Mouse (Mus musculus) CH12.LX (cell line): ENCODE measurements around the gene Ninj1. TPM values are rescaled to one million over a fixed set of nuclear protein-coding genes. Genes with fewer than 3 reads are reported as not detected.

Experiments
- DNase-seq: peaks from one replicate; pipeline ENCODE4 v3.0.0-alpha.2; 2013; ENCODE audit errors: extremely low read depth
- H3K27ac ChIP-seq: 2 replicates; pipeline ENCODE4 v1.5.1; 2012; ENCODE audit warnings: low read depth, mild to moderate bottlenecking, control low read depth, moderate library complexity; ENCODE audit not compliant: insufficient read depth
- H3K27me3 ChIP-seq: replicated peaks from 2 replicates; pipeline ENCODE3; 2012; ENCODE audit warnings: inconsistent platforms
- H3K36me3 ChIP-seq, 2 experiments: replicated peaks in 1 of 2; 2 replicates each; pipeline versions ENCODE3 to v1.6.1; 2012; ENCODE audit warnings: inconsistent platforms in 1 of 2, low read length in 1 of 2, mild to moderate bottlenecking in 1 of 2, mixed read lengths in 1 of 2, moderate library complexity in 1 of 2; ENCODE audit not compliant: control insufficient read depth in 1 of 2, insufficient read depth in 1 of 2
- H3K4me1 ChIP-seq, 2 experiments: 2 replicates each; pipeline ENCODE4 v1.6.1; 2012; ENCODE audit warnings: inconsistent platforms in 1 of 2, moderate library complexity in 1 of 2; ENCODE audit not compliant: insufficient read depth in 2 of 2, control insufficient read depth in 1 of 2
- H3K4me2 ChIP-seq: 2 replicates; pipeline ENCODE4 v1.6.1; 2012; ENCODE audit warnings: low read depth, mild to moderate bottlenecking, control low read depth; ENCODE audit not compliant: poor library complexity, insufficient read depth, severe bottlenecking
- H3K4me3 ChIP-seq, 3 experiments: fragments of 150-350 bp in 1 of 3; sonication (generic) in 1 of 3; replicated peaks in 1 of 3; 2 replicates each; pipeline versions ENCODE3 to v1.5.1; 2011 to 2012; ENCODE audit warnings: low read depth in 2 of 3, low read length in 2 of 3, mild to moderate bottlenecking in 2 of 3, moderate library complexity in 2 of 3, control low read depth in 1 of 3, improper control_type of control experiment in 1 of 3, inconsistent platforms in 1 of 3, mixed read lengths in 1 of 3; ENCODE audit not compliant: poor library complexity in 1 of 3
- H3K79me2 ChIP-seq: replicated peaks from 2 replicates; pipeline ENCODE4 v1.6.1; 2012; ENCODE audit warnings: mild to moderate bottlenecking, moderate library complexity; ENCODE audit not compliant: control insufficient read depth, poor library complexity, insufficient read depth, severe bottlenecking; ENCODE audit errors: extremely low read depth
- H3K9ac ChIP-seq: 2 replicates; pipeline ENCODE4 v1.6.1; 2012; ENCODE audit warnings: low read depth, mild to moderate bottlenecking, control low read depth, moderate library complexity; ENCODE audit not compliant: insufficient read depth
- H3K9me3 ChIP-seq: replicated peaks from 2 replicates; pipeline ENCODE3; 2012; ENCODE audit warnings: low read length, inconsistent platforms, mixed read lengths
- CHD1 ChIP-seq: IDR thresholded peaks from 2 replicates; pipeline ENCODE4 v1.6.1; 2012; ENCODE audit warnings: low read depth, low read length, improper control_type of control experiment, inconsistent platforms
- E2F4 ChIP-seq: IDR thresholded peaks from 2 replicates; pipeline ENCODE4 v1.6.1; 2011; ENCODE audit warnings: low read depth, low read length, improper control_type of control experiment; ENCODE audit not compliant: insufficient replicate concordance
- ETS1 ChIP-seq: conservative IDR thresholded peaks from 2 replicates; pipeline ENCODE4 v1.6.1; 2012; ENCODE audit warnings: low read depth, mild to moderate bottlenecking, inconsistent platforms, low read length, improper control_type of control experiment, moderate library complexity
- HCFC1 ChIP-seq: IDR thresholded peaks from 2 replicates; pipeline ENCODE4 v1.6.1; 2012; ENCODE audit warnings: low read depth, mild to moderate bottlenecking, inconsistent platforms, low read length, improper control_type of control experiment
- IRF4 ChIP-seq: IDR thresholded peaks from 2 replicates; pipeline ENCODE4 v1.6.1; 2014; ENCODE audit warnings: low read depth, mild to moderate bottlenecking, inconsistent platforms, low read length, improper control_type of control experiment
- JUN ChIP-seq: IDR thresholded peaks from 2 replicates; pipeline ENCODE4 v1.6.1; 2011; ENCODE audit warnings: low read depth, mild to moderate bottlenecking, low read length, improper control_type of control experiment, moderate library complexity; ENCODE audit not compliant: insufficient read depth
- JUND ChIP-seq: conservative IDR thresholded peaks from 2 replicates; pipeline ENCODE4 v1.6.1; 2011; ENCODE audit warnings: low read depth, low read length, improper control_type of control experiment
- KAT2A ChIP-seq: IDR thresholded peaks from 2 replicates; pipeline ENCODE4 v1.6.1; 2012; ENCODE audit warnings: low read length, improper control_type of control experiment, inconsistent platforms; ENCODE audit not compliant: insufficient replicate concordance
- MAX ChIP-seq: IDR thresholded peaks from 2 replicates; pipeline ENCODE4 v1.6.1; 2011; ENCODE audit warnings: low read length, improper control_type of control experiment
- MAZ ChIP-seq: IDR thresholded peaks from 2 replicates; pipeline ENCODE4 v1.6.1; 2012; ENCODE audit warnings: low read depth, mild to moderate bottlenecking, inconsistent platforms, low read length, improper control_type of control experiment, moderate library complexity
- PAX5 ChIP-seq: IDR thresholded peaks from 2 replicates; pipeline ENCODE4 v1.6.1; 2012; ENCODE audit warnings: low read length, inconsistent platforms, mixed read lengths
- POLR2A ChIP-seq: IDR thresholded peaks from 2 replicates; pipeline ENCODE4 v1.6.1; 2011; ENCODE audit warnings: low read depth, mild to moderate bottlenecking, improper control_type of control experiment, low read length
- RAD21 ChIP-seq: IDR thresholded peaks from 2 replicates; pipeline ENCODE4 v1.6.1; 2011; ENCODE audit warnings: low read depth, mild to moderate bottlenecking, low read length, improper control_type of control experiment, moderate library complexity
- RCOR1 ChIP-seq: conservative IDR thresholded peaks from 2 replicates; pipeline ENCODE4 v1.6.1; 2012; ENCODE audit warnings: low read depth, mild to moderate bottlenecking, inconsistent platforms, low read length, improper control_type of control experiment
- SIN3A ChIP-seq: IDR thresholded peaks from 2 replicates; pipeline ENCODE4 v1.6.1; 2012; ENCODE audit warnings: low read length, improper control_type of control experiment, inconsistent platforms
- USF1 ChIP-seq: IDR thresholded peaks from 2 replicates; pipeline ENCODE4 v1.6.1; 2014; ENCODE audit warnings: low read depth, mild to moderate bottlenecking, inconsistent platforms, low read length, improper control_type of control experiment
- ZC3H11A ChIP-seq: IDR thresholded peaks from 2 replicates; pipeline ENCODE4 v1.6.1; 2012; ENCODE audit warnings: low read depth, mild to moderate bottlenecking, inconsistent platforms, low read length, improper control_type of control experiment
- ZKSCAN1 ChIP-seq: IDR thresholded peaks from 2 replicates; pipeline ENCODE4 v1.6.1; 2012; ENCODE audit warnings: low read depth, inconsistent platforms, low read length, improper control_type of control experiment, borderline replicate concordance
- ZMIZ1 ChIP-seq: IDR thresholded peaks from 2 replicates; pipeline ENCODE4 v1.6.1; 2012; ENCODE audit warnings: low read depth, mild to moderate bottlenecking, inconsistent platforms, low read length, improper control_type of control experiment
- dilution Hi-C: fragments of 300-500 bp; cut with MboI; formaldehyde crosslinking; loops from 2 replicates; pipeline ENCODE4 v1.14.3; 2020; ENCODE audit warnings: low sequenced_read_pairs; ENCODE audit not compliant: extremely low pct_unique_long_range_greater_than_20kb, extremely low pct_ligation_motif_present
- in situ Hi-C: fragments of 300-500 bp; cut with MboI; formaldehyde crosslinking; loops from 3 replicates; pipeline ENCODE4 v1.14.3; 2019; ENCODE audit warnings: low sequenced_read_pairs, low pct_ligation_motif_present, low pct_unique_long_range_greater_than_20kb, mixed read lengths
- polyA plus RNA-seq: library from polyadenylated mRNA; unstranded; fragments of >175 nt; gene quantifications from 2 replicates; pipeline ENCODE4 v1.2.1, GENCODE M21; 2012; ENCODE audit warnings: low read depth; ENCODE audit not compliant: insufficient read length
- total RNA-seq, 2 experiments: library from RNA; depleted of rRNA; stranded (reverse); fragments of 300-350 nt in 1 of 2; fragments of >200 nt in 1 of 2; gene quantifications; 2 replicates each; pipeline ENCODE4 v1.2.3; 2012 to 2014

Ninj1 gene
- total and polyA plus RNA-seq, 3 experiments = 12.7 to 25.2 (median 21.2) TPM

DNA sequence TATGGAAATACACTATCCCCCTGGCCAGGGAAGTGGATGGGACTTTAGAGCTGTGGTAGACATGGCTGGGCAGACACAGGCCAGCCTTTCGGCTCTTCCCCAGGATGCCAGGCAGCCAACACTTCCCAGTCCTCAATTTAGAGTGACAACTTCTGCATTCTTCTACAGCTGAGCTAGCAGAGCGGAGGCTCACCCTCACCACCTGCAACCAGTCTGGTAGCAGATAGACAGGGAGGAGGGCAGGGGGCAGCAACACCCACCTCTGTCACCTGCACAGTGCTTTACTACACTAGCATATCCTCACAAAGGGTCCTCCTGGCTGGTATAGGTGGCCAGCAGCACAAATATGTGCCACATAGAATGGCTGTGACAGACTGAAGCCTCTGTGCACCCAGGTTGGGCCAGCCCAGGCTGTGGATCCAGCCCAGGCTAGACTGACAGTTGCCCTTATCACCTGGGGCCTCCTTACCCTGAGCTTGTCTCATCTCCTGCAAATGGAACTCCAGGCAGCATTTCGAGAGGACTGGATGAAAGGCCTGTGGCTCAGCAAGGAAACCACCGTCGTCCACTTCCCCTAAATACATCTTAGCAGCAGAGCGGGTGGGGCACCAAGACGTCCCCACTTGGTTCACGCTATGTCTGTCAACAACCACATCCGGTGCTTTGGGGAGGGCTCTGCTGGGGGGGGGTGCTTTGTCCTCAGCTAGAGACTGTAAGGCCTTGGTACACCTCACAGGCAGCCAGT, 55.2 kb downstream of the Ninj1 start (continued):
- TF ChIP-seq KAT2A (no peak), MAZ (peak; percentile 84), HCFC1 (peak; percentile 61), ZKSCAN1 (no peak), CHD1 (no peak), RAD21 (no peak), USF1 (no peak), ZMIZ1 (no peak), RCOR1 (no peak), ZC3H11A (no peak), POLR2A (peak; percentile 44; the same call in 1 of the 2 replicates), ETS1 (peak; percentile 75), MAX (no peak), JUND (no peak), IRF4 (peak; percentile 80), E2F4 (no peak), JUN (no peak), SIN3A (no peak; the same call in 1 of the 2 replicates)

DNA sequence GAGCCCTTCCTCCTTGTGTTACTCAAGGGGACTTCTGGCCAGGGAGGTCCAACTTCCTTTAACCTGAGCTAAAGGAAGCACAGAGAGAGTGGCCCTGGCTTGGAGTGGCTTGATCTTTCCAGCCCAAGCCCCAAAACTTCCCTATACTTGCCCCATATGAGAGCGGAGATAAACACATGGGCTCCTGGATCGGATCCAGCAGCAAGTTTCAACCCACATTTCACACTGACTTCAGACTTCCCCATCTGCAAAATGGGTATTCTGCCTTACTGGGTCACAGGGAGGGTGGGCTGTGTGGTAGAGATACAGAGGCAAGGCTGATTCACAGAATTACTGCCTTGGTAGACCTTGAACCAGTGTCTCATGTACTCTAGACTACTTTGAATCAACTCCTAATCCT, 56.2 kb downstream of the Ninj1 start:
- no peaks in the 10 kb centered on the region for H3K27me3 ChIP-seq
- in situ Hi-C loops (no loop called here), dilution Hi-C loops (no loop called here)
- H3K4me1 ChIP-seq = peaks cover 18 to 44% of the 10 kb centered on the region in 2 experiments
- H3K27ac ChIP-seq = no peak overlapping the region
- DNase-seq = no peak
- peaks cover 3 to 17% of the 10 kb centered on the region in 2 experiments for H3K36me3 ChIP-seq
- TF ChIP-seq ZKSCAN1 = no peak
- TF ChIP-seq CHD1 = no peak
- TF ChIP-seq PAX5 = no peak
- TF ChIP-seq HCFC1 = no peak
- H3K4me2 ChIP-seq = no peak overlapping the region
- H3K9ac ChIP-seq = 0 out of 2 replicates have a peak overlapping the region, but pooled peaks have one; percentile 21
- peaks cover 19% of the 10 kb centered on the region for H3K9me3 ChIP-seq
- no peaks in the 10 kb centered on the region for H3K79me2 ChIP-seq
- no peak overlapping the region for H3K4me3 ChIP-seq
